Mouse (Mus musculus) brain, adult 2 months (tissue): ENCODE results near the gene Sgta.

ENCODE experiments used
- DNase-seq: peaks from one replicate; pipeline ENCODE4 v3.0.0; 2011; ENCODE audit warnings: low read depth, low spot score

Sgta gene

DNA sequence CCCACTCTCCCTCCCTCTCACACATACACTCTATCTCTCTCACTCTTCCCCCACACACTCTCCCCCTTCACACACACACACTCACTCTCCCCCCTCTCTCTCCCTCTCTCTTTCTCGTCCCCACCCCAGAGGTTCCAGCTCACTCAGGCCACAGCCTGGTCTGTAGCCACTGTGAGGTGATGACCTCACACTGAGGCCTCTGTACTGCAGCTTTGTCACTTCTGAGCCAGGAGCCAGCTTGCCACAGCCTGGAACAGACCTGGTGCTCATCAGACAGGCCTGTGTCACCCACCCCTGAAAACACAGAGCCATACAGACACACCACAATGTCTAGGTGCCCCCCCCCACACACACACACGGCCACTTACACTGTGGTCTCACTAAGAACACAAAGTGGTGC, 39.8 kb downstream of the Sgta start:
- DNase-seq: peak; percentile 86

DNA sequence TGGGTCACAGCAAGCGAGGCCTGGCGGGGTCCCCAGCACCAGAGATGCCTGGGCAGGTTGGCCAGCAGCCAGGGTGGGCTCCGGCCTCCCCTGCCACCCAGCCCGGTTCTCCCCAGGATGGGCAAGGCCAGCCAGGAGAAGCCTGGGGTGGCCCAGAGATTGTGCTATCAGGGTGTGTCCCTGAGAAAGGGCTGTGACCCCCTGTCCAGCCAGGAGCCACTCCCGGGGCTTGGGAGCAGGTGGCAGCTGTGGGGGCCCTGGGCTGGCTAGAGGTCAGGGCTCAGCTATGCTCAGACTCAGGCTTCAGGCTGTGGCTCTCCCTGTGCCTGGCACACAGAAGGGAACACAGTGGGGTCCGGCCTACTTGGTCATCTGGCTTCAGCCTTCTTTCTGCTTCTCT, 40.3 kb downstream of the Sgta start:
- no peak for DNase-seq

DNA sequence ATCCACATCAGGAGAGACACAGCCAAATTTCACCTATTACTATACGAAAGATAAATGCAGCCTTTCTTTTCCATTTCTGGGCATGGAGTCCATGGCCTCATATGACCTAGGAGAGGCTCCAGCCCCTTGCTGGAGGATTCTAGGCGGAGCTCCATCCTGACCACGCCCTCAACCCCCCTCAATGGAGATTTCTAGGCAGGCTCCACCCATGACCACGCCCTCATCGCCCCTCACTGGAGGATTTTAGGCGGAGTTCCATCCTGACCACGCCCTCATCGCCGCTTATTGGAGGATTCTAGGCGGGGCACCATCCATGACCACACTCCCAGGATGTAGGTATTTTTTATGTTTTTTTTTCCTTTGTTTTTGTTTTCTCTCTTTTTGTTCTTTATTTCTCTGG, 41.7 kb downstream of the Sgta start:
- peak; percentile 88 for DNase-seq

DNA sequence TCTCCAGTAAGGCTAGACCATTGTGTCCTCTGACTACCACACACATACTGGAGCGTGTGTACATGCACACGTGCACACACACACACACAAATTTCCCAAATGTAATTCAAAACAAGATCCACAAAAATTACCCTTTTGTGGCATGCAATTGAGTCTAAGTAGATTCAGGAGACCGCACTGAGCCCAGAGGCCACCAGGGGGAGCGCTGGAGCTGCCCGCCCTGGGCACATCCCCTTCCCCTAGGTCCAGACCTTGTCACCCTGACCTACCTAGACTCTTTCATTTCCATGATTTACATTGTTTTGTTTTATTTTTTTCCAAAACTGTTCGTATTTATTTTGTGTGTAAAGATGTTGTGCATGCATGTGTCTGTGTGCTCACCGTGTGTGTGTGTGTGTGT, 43.3 kb downstream of the Sgta start:
- DNase-seq: peak; percentile 70

DNA sequence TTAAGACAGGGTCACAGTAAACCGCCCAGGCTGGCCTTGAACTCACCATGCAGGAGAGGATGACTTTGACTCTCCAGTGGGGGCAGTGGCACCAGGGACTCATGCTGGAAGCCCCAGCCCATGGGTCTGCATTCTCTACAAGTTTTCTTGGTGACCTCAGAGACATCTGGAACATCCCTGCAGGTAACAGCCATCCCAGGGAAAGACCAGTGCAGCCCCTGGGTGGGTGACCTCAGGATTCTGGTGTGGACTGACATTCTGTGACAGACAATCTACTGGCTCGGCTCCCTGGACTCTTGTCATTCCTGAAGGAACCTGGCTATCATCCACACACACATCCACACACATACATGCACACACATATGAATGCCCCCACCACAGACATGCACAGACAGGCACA, 44.3 kb downstream of the Sgta start:
- no peak for DNase-seq

DNA sequence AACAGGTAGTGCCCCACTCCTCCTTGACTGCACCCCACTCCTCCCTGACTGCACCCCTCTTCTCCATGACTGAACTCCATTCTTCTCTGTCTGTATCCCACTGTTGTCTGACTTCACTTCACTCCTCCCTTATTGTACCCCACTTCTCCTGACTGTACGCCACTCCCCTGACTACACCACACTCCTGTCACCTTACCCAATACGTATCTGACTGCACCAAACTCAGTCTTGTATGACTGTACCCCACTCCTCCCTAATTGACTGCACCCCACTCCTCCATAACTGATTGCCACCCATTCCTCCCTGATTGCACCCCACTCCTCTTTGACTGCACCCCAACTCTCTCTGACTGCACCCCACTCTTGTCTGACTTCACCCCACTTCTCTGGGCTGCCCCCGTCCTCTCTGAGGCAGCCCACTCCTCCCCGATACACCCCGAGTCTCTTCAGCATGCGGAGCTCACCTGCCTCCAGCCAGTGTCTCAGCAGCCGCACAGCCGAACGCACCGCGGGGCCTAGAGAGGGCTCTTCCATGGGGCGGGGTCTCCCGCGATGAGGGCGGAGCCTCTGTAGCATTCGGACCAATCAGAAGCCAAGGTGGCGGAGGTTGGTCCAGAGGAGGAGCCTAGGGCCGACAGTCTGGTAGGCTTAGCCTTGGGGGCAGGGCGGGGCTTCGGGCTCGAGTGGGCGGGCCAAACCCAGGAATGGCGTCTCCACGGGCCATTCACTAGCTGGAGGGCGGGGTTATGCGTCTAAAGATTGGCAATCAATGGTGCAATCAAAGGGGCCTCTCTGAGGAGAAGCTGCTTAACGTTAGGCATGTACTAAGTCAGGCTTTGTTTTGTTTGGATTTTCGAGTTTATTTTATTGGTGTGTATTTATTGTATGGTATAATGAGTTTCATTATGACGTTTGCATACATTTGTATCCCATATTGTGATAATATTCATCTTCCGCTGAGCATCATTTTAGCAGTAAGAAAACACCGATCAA, 45.3 kb downstream of the Sgta start, which contains the start of gene Gng7:
Gene Gng7, minus strand, starts transcription at position 553 of the 992 bp plus-strand sequence.
- DNase-seq: peak; percentile 99

DNA sequence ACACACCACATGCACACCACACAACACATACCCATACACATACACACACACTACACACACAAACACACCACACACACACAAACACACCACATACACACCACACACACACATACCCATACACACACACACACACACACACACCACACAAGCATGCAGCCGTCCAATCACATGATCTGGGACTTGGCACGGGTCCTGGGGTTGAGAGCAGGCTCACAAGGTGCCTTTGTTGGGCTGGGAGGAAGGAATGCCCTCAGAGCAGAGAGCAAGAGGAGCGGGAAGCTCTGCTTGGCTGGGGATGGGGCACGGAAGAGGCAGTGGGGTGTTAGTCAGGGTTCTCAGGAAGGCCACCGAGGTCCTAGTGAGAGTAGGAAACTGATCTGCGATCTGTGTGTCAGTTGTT, 49.1 kb downstream of the Sgta start:
- peak; percentile 88 for DNase-seq

DNA sequence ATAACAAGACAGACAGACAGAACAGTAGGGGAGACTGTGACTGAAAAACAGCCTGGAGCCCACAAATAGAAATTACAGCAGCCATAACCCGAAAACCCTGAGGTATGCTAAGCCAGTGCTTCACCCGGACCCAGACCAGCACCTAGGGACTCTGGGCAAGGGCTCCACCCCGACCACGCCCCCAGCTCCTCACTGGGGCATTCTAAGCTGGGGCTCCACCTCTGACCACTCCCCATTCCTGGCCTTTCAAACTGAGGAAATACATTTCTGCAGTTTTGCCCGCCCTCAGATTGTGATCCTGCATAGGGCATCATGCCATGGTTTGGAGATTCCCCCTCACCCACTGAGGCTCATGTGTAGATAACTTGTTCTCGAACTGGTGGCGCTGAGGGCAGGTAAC, 52.7 kb downstream of the Sgta start:
- DNase-seq: no peak

DNA sequence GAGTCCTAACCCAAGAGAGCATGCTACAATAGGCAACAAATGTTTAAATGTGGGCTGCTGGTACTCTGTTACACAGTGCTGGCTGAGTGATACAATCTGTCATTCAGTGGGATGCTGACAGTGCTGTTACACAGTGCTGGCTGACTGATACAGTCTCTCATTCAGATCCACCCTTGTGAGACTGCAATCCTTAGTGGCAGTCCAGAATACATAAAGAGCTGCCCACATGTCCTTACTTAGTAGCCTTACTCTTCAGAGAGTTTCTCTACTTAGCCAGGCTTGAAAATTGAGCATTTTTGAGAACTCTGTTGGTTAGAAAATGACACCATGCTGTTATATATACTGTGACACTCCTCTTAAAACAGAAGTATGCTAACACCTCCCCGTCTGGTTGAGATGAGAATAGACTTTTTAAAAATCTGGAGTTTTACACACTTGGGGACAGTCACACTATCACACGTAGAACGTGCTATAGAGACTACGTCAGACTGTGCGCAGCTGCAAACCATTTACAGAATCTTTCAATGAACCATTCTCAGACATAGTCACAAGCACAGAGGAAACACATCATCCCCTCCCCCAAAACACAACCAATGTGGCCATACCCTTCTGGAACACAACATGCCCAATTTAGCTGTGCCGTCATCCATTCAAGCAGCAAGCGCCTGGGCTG, 53.8 kb downstream of the Sgta start:
- DNase-seq: peak; percentile 81

DNA sequence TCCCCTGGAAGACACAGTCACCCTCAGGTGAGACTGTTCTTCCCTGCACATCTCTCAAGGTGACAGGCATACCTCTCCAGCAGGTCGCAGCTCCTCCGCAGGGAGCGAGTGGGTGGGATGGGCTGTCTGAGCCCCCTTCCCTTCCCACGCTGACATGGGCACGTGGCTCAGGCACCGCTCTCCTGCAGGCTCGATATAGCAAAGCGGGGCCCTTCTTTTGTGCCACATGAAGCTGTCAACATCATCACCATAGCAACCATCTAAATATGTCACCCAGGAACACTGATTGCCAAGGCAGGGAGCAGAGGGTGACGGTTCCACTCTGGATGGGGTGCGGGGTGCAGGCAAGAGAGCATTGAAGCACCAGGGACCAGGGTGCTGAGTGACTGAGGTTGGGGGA, 58.8 kb downstream of the Sgta start:
- DNase-seq: peak; percentile 89

DNA sequence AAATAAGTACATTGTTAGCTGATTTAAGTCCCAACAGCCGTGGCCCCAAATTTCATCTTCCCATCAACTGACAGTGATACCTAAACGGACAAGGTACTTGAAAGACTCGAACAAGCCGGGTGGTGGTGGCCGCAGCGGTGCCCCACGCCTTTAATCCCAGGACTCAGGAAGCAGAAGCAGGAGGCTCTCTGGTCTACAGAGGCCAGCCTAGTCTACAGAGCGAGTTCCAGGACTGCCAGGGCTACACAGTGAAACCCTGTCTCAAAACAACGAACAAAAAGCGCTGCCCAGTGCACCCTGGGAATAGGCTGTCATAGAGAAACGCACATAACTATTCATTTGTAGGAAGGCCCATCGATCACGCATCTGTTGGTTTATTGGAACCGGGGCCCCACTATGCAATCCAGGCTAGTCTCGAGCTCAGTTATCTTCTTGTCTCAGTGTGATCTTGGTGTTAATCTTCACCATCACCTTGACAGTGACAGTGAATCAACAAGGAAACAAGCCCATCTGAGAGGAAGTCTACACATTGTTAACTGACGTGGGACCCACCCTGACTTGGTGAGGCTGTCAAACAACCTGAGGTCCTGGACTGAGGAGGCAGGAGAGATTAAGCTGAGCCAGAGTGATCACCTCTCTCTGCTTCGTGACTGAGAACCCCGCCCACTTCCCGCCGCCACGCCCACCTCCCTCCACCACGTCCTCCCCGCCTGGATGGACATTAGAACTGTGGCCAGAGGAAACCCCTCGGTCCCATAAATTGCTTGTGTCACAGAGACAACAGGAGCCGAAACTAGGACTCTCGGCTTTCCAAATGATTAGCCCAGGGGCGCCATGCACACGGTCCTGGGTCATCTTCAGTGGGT, 59.6 kb downstream of the Sgta start:
- no peak for DNase-seq

DNA sequence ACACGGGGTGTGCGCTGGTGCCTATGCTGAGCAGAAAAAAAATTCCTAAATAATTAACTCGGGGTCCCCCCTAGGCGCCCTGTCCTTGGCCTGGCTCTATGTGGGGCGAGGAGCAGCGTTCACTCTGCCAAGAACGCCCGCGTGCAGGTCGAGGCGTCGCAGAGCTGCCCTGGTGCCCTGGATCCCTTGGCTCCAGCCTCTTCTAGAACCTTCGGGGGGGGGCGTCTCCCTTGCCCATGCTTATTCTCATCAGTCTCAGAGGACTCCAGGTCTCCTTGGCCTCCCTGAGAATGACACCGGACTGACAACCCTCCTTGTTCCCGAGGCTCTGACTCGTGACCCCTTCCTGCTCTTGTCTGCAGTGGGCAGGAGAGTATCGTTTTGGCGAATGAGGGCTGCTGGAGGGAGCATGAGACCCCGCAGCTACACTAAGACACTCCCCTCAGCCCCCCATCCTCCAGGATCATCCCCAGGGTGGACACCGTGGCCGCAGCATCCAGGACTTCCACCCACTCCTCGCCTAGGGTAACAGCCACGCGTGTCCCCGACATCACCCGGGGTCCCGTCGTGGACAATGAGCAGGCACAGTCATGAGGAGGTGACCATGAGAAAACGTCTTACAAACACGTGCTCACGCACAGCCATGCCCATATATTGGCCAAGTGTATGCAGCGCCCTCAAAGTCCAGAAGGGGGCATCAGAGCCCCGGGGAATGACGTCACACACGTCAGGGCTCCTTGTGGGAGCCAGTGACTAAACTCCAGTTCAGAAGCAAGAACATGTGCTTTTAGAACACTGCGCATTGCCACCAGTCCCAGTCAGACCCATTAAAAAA, 60.4 kb downstream of the Sgta start:
- DNase-seq: peak; percentile 94

DNA sequence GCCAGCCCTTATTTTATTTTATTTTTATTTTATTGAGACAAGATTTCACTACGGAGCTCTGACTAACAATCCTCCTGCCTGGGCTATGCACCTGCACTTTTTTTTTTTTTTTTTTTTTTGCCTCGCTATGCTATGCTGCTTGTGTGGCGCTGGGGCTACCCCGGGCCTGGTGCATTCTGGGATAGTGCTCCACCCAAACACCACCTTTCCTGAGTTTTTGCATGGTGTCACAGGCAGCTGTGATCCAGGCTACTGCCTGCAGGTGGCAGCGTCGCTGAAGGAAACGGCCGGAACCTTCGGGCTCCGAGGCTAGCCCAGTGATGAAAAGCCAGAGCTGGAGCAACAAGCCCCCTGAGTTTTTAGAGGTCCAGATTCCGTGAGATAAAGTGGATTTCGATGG, 61.2 kb downstream of the Sgta start:
- peak; percentile 91 for DNase-seq

DNA sequence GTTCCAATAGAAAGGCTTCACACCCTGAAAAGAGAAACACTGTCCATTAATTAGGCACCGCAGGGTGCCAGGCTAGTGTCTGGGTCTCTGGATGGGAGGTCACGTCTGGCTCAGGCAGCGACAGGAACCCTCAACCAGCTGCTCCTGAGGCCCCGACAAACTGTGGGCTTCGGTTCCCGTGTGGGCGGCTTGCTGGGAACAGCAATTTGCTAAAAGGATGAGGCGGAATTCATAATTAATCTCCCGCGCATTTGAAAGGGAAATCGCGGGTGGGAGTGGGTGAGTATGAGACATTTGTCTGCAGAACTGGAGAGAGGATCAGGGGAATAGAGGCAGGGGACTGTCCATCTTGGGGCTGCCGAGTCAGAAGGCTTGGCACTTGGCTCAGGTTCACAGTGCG, 62.0 kb downstream of the Sgta start:
- peak; percentile 61 for DNase-seq

DNA sequence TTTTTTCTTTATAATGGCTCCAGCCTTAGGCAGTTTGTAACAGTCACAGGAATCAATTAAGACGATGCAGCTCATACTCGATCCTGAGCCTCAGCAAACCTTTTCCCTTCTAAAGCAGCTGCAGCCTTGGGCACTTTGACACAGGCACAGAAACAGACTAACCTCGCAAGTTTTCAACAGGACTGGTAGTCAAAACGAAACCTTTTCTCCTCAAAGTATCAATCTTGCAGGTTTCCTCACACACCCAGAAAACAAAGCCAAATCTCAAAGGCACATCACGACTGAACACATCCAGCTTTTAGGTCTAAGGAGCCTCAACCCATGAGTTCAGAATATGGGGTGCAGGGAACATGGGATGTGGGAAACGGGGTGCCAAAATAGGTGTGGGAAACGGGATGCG, 62.6 kb downstream of the Sgta start:
- DNase-seq: no peak

DNA sequence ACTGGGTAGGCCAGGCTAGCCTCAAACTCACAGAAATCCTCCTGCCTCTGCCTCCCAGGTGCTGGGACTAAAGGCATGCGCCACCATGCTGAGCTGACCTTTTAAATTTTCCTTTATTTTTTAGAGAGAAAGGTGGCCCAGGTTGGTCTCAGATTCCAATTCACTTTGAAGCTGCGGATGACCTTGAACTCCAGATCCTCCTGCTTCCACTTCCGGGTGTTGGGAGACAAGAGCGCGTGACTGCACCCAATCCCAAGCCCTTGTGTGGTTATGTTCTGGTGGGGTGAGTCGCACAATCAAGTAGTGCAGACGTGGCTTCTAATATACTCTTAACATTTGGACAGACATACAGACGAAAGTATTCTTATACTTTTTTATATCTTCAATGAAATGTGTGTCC, 63.5 kb downstream of the Sgta start:
- DNase-seq: no peak

DNA sequence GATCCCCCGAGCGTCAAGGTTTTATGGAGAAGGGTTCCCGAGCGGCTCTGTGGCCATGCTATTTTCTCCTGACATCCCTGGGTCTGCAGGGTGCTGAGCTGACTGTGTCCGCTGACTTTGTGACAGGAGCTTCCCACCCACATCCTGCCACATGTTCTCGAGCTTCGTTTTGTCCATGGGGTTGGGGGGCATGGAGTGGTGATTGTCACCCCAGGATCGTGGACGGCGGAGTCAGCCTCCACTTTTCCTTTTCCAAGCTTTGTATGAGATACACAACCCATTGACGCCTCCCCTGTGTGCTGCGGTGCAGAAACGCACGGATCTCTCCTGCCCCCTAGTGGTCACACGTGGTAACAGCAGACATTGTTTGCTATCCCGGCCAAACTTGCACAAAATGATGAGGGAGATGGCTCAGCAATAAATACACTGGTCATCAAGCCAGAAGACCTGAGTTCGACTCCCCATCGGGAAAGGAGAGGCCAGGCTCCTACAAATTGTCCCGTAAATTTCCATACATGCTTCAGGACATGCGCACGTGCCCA, 64.8 kb downstream of the Sgta start:
- DNase-seq: peak; percentile 92

DNA sequence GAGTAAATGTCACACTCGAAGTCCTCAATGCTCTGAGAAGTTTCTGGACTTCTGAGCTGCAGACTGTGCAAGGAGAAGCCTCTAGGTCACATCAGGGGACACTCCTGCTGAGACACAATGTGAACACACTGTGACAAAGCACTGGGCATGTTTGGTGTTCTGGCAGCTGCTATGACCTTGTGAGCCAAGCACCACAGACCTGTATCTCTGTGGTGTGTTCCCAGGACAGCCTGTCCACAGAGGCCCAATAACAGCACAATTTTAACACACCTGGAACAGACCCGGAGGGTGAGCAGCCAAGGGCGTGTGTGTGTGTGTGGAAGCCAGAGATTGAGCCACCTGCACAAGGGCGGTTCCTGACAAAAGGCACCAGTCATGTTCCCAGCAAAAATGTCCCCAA, 65.4 kb downstream of the Sgta start:
- no peak for DNase-seq
